Mouse (Mus musculus) neutrophil, adult 5-6 weeks (primary cell): Measurements from ENCODE around the gene Camkk1. TPM values are rescaled to one million over a fixed set of nuclear protein-coding genes. Genes with fewer than 3 reads are reported as not detected.

Experiments
- ATAC-seq: fragments of 151-379, 151-347 bp; 2 replicates; pipeline ENCODE4 v1.8.0; 2017; ENCODE audit warnings: mild to moderate bottlenecking, moderate TSS enrichment; ENCODE audit not compliant: insufficient number of reproducible peaks, poor library complexity, low FRiP score, severe bottlenecking; ENCODE audit errors: extremely low read depth
- total RNA-seq: library from RNA; stranded (forward); fragments of 200-1000 nt; gene quantifications from 2 replicates; pipeline ENCODE4 v1.2.3, GENCODE M21; 2017

Gene Camkk1
- total RNA-seq, 1 experiment from 2014 or later, result 5.1 TPM

DNA sequence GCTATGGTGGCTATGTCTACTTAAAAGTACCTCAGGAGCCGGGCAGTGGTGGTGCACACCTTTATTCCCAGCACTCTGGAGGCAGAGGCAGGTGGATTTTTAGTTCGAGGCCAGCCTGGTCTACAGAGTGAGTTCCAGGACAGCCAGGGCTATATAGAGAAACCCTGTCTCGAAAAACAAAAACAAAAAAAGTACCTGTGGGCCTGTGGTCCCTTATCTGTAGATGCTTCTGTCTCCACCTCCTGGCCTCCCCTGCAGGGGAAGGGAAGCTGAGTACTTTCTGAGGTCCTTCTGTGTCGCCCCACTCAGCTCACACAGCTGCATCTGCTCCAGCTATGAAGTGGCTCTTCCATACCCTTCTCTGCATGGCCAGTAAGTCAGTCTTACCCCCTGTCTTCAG, 71.5 kb downstream of the Camkk1 start, which contains the start of gene Itgae:
Itgae (plus strand) TSS at position 301 of the 400 bp plus-strand sequence.
- no peak for ATAC-seq

GRCm38 (mm10) chr11:73090826-73091225, 72.0 kb downstream of the Camkk1 start:
- ATAC-seq, result no peak

Other genes with a start within 250 kb of the Camkk1 start
- 12.7 and 12.9 TPM in 2 replicates for gene Cyb5d2, start 222.9 kb upstream of the Camkk1 start, total RNA-seq
- 74.2 and 77.9 TPM in 2 replicates for gene Zzef1, start 222.8 kb upstream of the Camkk1 start, total RNA-seq
- 240 and 251 TPM in 2 replicates for gene Atp2a3, start 57.8 kb upstream of the Camkk1 start, total RNA-seq
- gene P2rx1, start 19.9 kb upstream of the Camkk1 start, total RNA-seq, result 2.4 and 2.6 TPM in 2 replicates
- gene Ncbp3, start 28.8 kb downstream of the Camkk1 start, total RNA-seq, result 17.4 and 18.7 TPM in 2 replicates
- 7.6 and 8.5 TPM in 2 replicates for gene Itgae, start 71.6 kb downstream of the Camkk1 start, total RNA-seq
- 3.9 and 4.3 TPM in 2 replicates for gene Haspin, start 119.3 kb downstream of the Camkk1 start, total RNA-seq
- gene P2rx5, start 141.4 kb downstream of the Camkk1 start, total RNA-seq, result not detected in 2 replicates
- 15.4 and 17.8 TPM in 2 replicates for gene Emc6, start 158.0 kb downstream of the Camkk1 start, total RNA-seq
- 10.2 and 17.1 TPM in 2 replicates for gene Tax1bp3, start 158.1 kb downstream of the Camkk1 start, total RNA-seq
- 15.7 and 19.0 TPM in 2 replicates for gene Ctns, start 180.0 kb downstream of the Camkk1 start, total RNA-seq
- 1.4 and 2.4 TPM in 2 replicates for gene Shpk, start 180.5 kb downstream of the Camkk1 start, total RNA-seq
- gene Trpv1, start 215.3 kb downstream of the Camkk1 start, total RNA-seq, result not detected in 2 replicates
- gene Trpv3, start 248.4 kb downstream of the Camkk1 start, total RNA-seq, result 0.12 TPM in 1 of 2 replicates, not detected in the other